Mouse (Mus musculus): ENCODE data around the gene Hist1h2ak. TPM values are rescaled to one million over a fixed set of nuclear protein-coding genes. Genes with fewer than 3 reads are reported as not detected.
"Not testable (repeated sequence)": the region's sequence is repeated elsewhere in the genome, so short reads cannot be mapped to it uniquely, and the experiment has no call there.

The Hist1h2ak gene
- polyA plus RNA-seq, 1 experiment from 2014 or later, result 12.5 TPM

- H3K27ac ChIP-seq (ENCODE audit: low read depth, low read length), result peak overlapping the region; percentile 99
- DNase-seq (ENCODE audit: low spot score) (no peak), ATAC-seq (replicated peaks; ENCODE audit: low FRiP score) (no peak)
- H3K4me1 ChIP-seq (replicated peaks; ENCODE audit: control insufficient read depth, insufficient read depth, low read length), result peaks cover 5% of the 10 kb centered on the region; the same call in 1 of the 2 replicates
- H3K9me3 ChIP-seq (ENCODE audit: control insufficient read depth, low read length), result no peaks in the 10 kb centered on the region
- 43% methylated on average over 6 of the region's 6 CpGs for WGBS
- H3K36me3 ChIP-seq (ENCODE audit: control insufficient read depth, insufficient read depth, low read length), result no peaks in the 10 kb centered on the region
- no peak overlapping the region for H3K4me3 ChIP-seq (ENCODE audit: low read depth, low read length)
- H3K4me2 ChIP-seq (ENCODE audit: low read depth, low read length, severe bottlenecking), result peak overlapping the region; percentile 76
- no peak overlapping the region for H3K9ac ChIP-seq (ENCODE audit: low read length)
- H3K27me3 ChIP-seq (ENCODE audit: control insufficient read depth, insufficient read depth, low read length), result no peaks in the 10 kb centered on the region
Measured at GRCm38 (mm10) chr13:21781021-21781555, 27.5 kb upstream of the Hist1h2ak start.

GRCm38 (mm10) chr13:21779767-21780731 lies 26.4 kb upstream of the Hist1h2ak start, which contains the start of gene Hist1h1b:
TSS of gene Hist1h1b (minus strand) at chr13:21780625.
- Histone ChIP-seq H3K27me3 (ENCODE audit: control insufficient read depth, insufficient read depth, low read length) (no peaks in the 10 kb centered on the region), H3K27ac (ENCODE audit: low read depth, low read length) (peak within 1 kb of the TSS; percentile 99), H3K9me3 (ENCODE audit: control insufficient read depth, low read length) (no peaks in the 10 kb centered on the region), H3K9ac (ENCODE audit: low read length) (peak within 1 kb of the TSS; percentile 91), H3K4me1 (replicated peaks; ENCODE audit: control insufficient read depth, insufficient read depth, low read length) (0 out of 2 replicates have a peak, but pooled peaks cover 3% of the 10 kb centered on the region), H3K4me2 (ENCODE audit: low read depth, low read length, severe bottlenecking) (peak within 1 kb of the TSS; percentile 76), H3K4me3 (ENCODE audit: low read depth, low read length) (peak within 1 kb of the TSS; percentile 54), H3K36me3 (ENCODE audit: control insufficient read depth, insufficient read depth, low read length) (no peaks in the 10 kb centered on the region)
- under 1% methylated on average over 44 of the region's 44 CpGs for WGBS
- peak; percentile 88 for DNase-seq (ENCODE audit: low spot score)
- peak; percentile 55 for ATAC-seq (replicated peaks; ENCODE audit: low FRiP score)

- Histone ChIP-seq H3K9me3 (ENCODE audit: control insufficient read depth, low read length) (no peaks in the 10 kb centered on the region), H3K4me2 (ENCODE audit: low read depth, low read length, severe bottlenecking) (peak overlapping the region; percentile 76), H3K36me3 (ENCODE audit: control insufficient read depth, insufficient read depth, low read length) (no peaks in the 10 kb centered on the region), H3K27me3 (ENCODE audit: control insufficient read depth, insufficient read depth, low read length) (no peaks in the 10 kb centered on the region), H3K4me1 (replicated peaks; ENCODE audit: control insufficient read depth, insufficient read depth, low read length) (no peaks in the 10 kb centered on the region), H3K27ac (ENCODE audit: low read depth, low read length) (peak overlapping the region; percentile 99), H3K4me3 (ENCODE audit: low read depth, low read length) (peak overlapping the region; percentile 54), H3K9ac (ENCODE audit: low read length) (peak overlapping the region; percentile 91)
- DNase-seq (ENCODE audit: low spot score), result peak; percentile 83
- 5% methylated on average over 33 of the region's 33 CpGs for WGBS
- peak; percentile 77 for ATAC-seq (replicated peaks; ENCODE audit: low FRiP score)
Measured at GRCm38 (mm10) chr13:21778814-21779766, 25.5 kb upstream of the Hist1h2ak start.

GRCm38 (mm10) chr13:21755707-21756106 lies 2.1 kb upstream of the Hist1h2ak start:
- no peak for DNase-seq (ENCODE audit: low spot score)
- no peak for ATAC-seq (replicated peaks; ENCODE audit: low FRiP score)
- H3K27ac ChIP-seq (ENCODE audit: low read depth, low read length), result no peak overlapping the region

GRCm38 (mm10) chr13:21754294-21755001 lies 821 bp upstream of the Hist1h2ak start:
- H3K4me2 ChIP-seq (ENCODE audit: low read depth, low read length, severe bottlenecking), result peak overlapping the region; percentile 51
- H3K4me1 ChIP-seq (replicated peaks; ENCODE audit: control insufficient read depth, insufficient read depth, low read length); H3K9me3 ChIP-seq (ENCODE audit: control insufficient read depth, low read length); H3K36me3 ChIP-seq (ENCODE audit: control insufficient read depth, insufficient read depth, low read length); H3K27me3 ChIP-seq (ENCODE audit: control insufficient read depth, insufficient read depth, low read length); DNase-seq (ENCODE audit: low spot score): not testable (repeated sequence)
- H3K27ac ChIP-seq (ENCODE audit: low read depth, low read length), result peak overlapping the region; percentile 92
- ATAC-seq (replicated peaks; ENCODE audit: low FRiP score), result 0 out of 2 replicates have a peak, but pooled peaks have one; percentile 0
- H3K4me3 ChIP-seq (ENCODE audit: low read depth, low read length), result peak overlapping the region; percentile 41
- WGBS, result under 1% methylated on average over 23 of the region's 26 CpGs
- peak overlapping the region; percentile 67 for H3K9ac ChIP-seq (ENCODE audit: low read length)

More at GRCm38 (mm10) chr13:21755707-21756106, 2.1 kb upstream of the Hist1h2ak start:
- no peak overlapping the region for H3K4me2 ChIP-seq (ENCODE audit: low read depth, low read length, severe bottlenecking)
- no peaks in the 10 kb centered on the region for H3K36me3 ChIP-seq (ENCODE audit: control insufficient read depth, insufficient read depth, low read length)
- no peak overlapping the region for H3K9ac ChIP-seq (ENCODE audit: low read length)
- H3K27me3 ChIP-seq (ENCODE audit: control insufficient read depth, insufficient read depth, low read length), result no peaks in the 10 kb centered on the region
- no peak overlapping the region for H3K4me3 ChIP-seq (ENCODE audit: low read depth, low read length)
- H3K4me1 ChIP-seq (replicated peaks; ENCODE audit: control insufficient read depth, insufficient read depth, low read length), result peaks cover 3% of the 10 kb centered on the region; the same call in 1 of the 2 replicates
- WGBS, result 78% methylated on average over 1 of the region's 1 CpGs
- H3K9me3 ChIP-seq (ENCODE audit: control insufficient read depth, low read length), result no peaks in the 10 kb centered on the region

GRCm38 (mm10) chr13:21753051-21753523 lies 540 bp downstream of the Hist1h2ak start:
- no peak for DNase-seq (ENCODE audit: low spot score)
- peaks cover 3% of the 10 kb centered on the region; the same call in 1 of the 2 replicates for H3K4me1 ChIP-seq (replicated peaks; ENCODE audit: control insufficient read depth, insufficient read depth, low read length)
- 3% methylated on average over 10 of the region's 10 CpGs for WGBS
- H3K9ac ChIP-seq (ENCODE audit: low read length), result peak overlapping the region; percentile 67
- no peaks in the 10 kb centered on the region for H3K9me3 ChIP-seq (ENCODE audit: control insufficient read depth, low read length)
- no peaks in the 10 kb centered on the region for H3K27me3 ChIP-seq (ENCODE audit: control insufficient read depth, insufficient read depth, low read length)
- peak overlapping the region; percentile 65 for H3K4me2 ChIP-seq (ENCODE audit: low read depth, low read length, severe bottlenecking)
- H3K4me3 ChIP-seq (ENCODE audit: low read depth, low read length), result peak overlapping the region; percentile 37
- peak overlapping the region; percentile 93 for H3K27ac ChIP-seq (ENCODE audit: low read depth, low read length)
- no peaks in the 10 kb centered on the region for H3K36me3 ChIP-seq (ENCODE audit: control insufficient read depth, insufficient read depth, low read length)
- ATAC-seq (replicated peaks; ENCODE audit: low FRiP score), result no peak

- no peaks in the 10 kb centered on the region for H3K36me3 ChIP-seq (ENCODE audit: control insufficient read depth, insufficient read depth, low read length)
- peak overlapping the region; percentile 93 for H3K27ac ChIP-seq (ENCODE audit: low read depth, low read length)
- peak; percentile 61 for DNase-seq (ENCODE audit: low spot score)
- WGBS, result 45% methylated on average over 3 of the region's 3 CpGs
- H3K9me3 ChIP-seq (ENCODE audit: control insufficient read depth, low read length), result no peaks in the 10 kb centered on the region
- ATAC-seq (replicated peaks; ENCODE audit: low FRiP score), result no peak
- H3K9ac ChIP-seq (ENCODE audit: low read length), result peak overlapping the region; percentile 21; the same call in 1 of the 2 replicates
- no peaks in the 10 kb centered on the region for H3K27me3 ChIP-seq (ENCODE audit: control insufficient read depth, insufficient read depth, low read length)
- H3K4me2 ChIP-seq (ENCODE audit: low read depth, low read length, severe bottlenecking), result peak overlapping the region; percentile 65; the same call in 1 of the 2 replicates
- peak overlapping the region; percentile 37; the same call in 1 of the 2 replicates for H3K4me3 ChIP-seq (ENCODE audit: low read depth, low read length)
- peaks cover 3% of the 10 kb centered on the region; the same call in 1 of the 2 replicates for H3K4me1 ChIP-seq (replicated peaks; ENCODE audit: control insufficient read depth, insufficient read depth, low read length)
Measured at GRCm38 (mm10) chr13:21752356-21752755, 1.3 kb downstream of the Hist1h2ak start.
